Mouse (Mus musculus) right cerebral cortex, adult 2 months (tissue): Measurements from ENCODE around the gene Enox1.

Experiments used
- DNase-seq, 2 experiments: peaks; one replicate each; pipeline ENCODE4 v3.0.0; 2021 to 2022; ENCODE audit warnings: low spot score in 2 of 2

Enox1 gene

DNA sequence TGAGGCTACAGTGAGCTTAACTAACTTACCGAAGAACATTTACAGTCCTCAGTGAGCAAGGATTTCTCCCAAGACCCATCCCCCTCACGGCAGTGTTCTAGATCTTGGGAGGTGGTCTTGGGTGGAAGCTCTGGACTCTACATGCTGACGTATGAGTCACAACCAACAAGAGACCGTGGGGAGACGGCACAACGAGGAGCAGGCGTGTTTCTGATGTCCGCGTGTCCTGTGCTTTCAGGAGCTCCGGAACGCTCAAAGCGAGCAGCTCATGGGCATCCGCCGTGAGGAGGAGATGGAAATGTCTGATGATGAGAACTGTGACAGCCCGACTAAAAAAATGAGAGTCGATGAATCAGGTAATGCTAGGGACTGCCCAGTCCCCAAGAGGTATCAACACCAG is 458.6 kb downstream of the Enox1 start:
- no peak for DNase-seq

DNA sequence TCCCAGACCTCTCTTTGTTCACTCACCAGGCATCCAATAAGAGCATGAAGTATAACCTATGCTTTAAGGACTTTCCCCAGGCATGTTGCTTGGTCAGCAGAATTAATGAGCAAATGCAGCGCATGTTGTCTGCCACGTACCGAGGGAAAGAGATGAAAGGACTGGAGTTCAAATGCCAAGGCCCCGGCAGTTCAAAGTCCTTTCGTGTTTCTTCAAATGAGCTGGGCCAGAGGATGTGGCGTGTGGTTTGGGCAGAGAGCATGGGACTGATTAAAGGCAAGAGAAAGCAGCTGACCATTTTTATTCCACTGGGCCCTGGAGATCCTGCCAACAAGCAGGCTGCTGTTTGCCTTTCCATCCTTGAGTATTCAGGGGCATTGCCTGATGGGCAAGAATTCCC is 460.7 kb downstream of the Enox1 start:
- DNase-seq, result no peak

DNA sequence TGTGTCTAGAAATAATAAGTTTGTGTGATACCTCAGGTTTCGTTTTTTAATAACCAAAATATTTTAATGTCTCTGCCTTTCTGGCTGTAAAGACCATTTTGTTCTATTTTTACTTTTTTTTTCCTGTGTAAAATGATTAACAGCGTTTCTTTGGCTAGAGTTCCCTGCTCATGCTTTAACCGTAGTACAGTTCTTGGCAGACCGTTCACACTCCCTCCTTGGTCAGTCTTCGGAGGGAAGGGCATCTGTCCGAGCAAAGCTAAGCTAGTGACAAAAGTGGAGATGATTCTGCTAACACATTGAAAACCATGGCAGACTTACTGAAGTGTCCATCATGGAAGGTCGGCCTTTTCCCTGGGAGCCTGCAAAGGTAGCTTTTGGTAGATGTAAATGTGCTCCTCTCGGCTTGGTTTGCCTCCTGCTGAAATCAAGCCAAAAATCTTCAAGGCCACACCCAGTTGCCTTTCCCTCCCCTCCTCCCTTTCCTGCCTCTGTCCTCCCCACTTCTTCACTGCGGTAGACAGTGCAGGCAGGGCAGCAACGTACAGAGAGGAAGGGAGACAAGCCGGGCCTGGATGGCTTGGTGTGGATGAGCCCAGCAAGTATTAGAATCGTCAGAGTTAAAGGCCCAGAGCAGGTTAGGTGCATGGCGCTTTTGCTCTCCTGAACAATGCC is 461.7 kb downstream of the Enox1 start:
- no peak for DNase-seq

DNA sequence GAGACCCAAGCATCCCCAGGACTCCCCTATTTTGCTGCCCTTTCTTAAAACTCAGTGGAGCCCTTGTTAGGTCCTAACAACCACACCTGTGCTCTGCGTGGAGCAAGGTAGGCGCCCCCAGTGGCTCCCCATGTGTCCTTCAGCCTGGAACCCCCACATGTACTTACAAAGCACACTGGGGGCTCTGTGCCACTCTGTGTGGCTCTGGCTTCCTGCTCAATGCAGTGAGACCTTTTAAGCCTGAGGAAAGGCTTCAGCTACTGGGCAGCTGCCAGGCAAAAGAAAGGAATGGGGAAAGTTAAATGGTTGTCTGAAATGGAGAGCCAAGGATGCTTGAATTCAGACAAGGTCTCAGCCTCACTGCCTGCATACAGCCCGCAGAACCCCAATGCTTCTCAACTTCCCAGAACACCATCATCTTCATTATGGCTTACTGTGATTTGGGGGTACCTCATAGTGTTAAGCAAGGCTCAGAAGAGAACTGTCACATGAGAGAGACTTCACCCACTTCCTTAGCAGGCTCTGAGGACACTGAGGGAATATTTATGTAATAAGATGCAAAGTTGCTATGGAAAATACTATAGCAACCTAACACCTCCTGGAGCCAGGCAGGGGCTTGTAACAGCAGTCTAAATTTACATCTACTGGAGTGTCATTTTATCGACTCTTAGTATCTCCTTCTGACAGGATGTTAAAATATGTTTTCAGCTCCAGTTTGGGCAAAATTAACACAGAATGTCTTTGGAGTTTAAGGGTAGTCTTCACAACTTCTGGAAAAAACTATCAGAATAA is 465.1 kb downstream of the Enox1 start:
- peak in 1 of 2 experiments; percentile 44 for DNase-seq

DNA sequence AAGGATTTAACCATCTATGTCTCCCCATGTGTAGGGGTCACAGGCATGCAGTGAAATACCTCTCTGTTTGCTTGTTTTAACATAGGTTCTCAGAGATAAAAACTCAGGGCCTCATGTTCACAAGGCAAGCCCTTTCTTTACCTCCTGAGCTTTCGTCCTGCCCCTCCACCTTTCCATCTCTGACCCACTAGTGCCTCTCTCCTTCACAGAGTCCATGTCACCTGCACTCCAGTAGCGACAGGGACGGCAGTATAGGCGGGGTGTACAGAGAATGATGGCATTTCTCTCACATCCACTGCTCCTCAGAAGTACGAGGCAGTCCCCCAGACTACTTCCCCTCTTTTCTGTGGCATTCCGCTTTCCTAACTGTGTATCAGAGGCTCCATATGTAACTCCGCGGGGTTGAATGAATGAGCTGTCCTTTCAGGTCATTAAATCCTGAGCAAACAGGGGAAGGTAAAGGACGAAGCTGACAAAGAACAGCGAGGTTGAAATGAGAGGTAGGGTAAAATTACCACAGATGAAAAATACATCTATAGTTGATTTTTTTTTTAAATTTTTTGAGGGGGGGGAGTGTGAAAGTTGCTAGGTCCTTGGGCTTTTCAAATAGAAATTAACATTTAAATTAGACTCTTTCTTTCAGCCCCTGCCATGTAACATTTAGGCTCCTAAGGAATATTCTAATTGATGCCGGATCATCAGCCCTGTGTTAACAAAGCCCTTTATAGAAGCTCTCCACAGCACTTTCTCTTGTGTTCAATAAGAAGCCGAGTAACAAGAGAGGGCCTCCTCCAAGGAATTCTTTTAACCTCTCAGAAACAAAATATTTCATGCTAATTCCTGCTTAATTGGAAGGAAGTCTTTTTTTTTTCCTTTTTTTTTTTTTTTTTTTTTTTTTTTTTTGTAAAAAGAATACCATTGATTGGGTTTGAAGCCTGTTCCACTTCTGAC is 470.3 kb downstream of the Enox1 start:
- DNase-seq, result no peak

DNA sequence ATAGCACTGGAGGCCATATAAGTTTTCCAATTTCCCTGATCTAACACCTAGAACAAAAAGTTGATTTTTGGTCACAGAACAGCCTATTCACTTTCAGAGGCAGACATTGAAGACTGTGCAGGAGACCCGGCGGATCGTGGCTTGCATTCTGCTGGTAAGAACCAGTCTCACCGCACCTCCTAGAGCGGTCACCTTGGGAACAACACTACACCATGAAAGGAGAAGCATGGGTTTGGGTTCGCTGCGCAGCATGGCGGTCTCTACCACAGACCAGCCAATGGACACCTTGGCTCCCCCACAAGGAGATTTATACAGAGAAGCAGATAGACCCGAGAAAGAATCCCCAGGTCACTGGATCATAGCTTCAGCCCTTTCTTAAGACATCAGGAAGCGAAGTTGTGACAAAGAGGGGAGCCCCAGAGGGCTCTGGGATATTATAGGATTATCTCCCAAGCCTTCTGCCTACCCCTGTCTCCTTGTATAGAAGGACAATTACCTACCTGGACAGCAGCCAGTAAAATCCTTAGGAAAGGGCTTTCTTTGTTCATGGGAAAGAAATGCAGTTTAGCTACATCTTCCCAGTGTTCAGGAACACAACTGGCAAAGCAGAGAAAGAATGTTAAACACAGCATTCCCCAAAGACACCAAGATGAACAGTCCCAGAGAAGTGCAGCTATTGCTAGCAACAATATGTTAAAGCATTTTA is 476.1 kb downstream of the Enox1 start:
- no peak for DNase-seq

DNA sequence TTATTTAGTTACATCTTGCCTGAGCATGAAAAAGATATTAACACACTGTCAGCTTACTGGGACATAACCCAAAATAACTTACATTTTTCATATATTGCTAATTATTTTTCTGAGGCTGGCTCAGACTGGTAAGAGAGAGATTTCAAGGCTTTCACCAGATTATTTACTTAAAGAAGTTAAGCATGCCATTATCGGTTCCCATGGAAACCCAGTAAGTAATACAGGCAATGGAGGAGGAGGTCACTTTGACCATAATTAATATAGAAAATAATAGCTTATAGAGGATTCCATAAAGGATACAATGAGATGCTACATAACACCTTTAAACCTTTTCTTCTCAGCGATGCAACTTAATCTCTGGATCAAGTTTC is 476.6 kb downstream of the Enox1 start:
- DNase-seq, result no peak

DNA sequence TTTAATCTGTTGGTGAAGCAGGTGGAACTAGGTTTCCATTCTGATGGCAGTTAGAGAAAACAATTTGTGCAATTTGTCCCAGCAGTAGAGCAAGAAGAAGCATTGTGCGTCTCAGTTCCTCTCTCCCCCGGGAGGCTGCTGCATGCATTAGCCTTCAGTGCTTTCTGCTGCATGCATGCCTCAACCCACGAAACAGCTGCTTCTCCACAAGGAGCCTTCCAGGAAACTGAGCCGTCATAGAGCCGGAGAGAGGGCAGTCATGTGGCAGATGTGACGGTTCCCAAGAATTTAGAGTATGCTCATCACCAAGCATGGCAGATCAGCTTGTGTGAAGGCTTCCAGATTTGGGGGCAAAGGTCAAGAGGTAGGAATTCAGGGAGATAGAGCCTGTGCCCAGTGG is 480.4 kb downstream of the Enox1 start:
- peak; percentile 61 for DNase-seq

DNA sequence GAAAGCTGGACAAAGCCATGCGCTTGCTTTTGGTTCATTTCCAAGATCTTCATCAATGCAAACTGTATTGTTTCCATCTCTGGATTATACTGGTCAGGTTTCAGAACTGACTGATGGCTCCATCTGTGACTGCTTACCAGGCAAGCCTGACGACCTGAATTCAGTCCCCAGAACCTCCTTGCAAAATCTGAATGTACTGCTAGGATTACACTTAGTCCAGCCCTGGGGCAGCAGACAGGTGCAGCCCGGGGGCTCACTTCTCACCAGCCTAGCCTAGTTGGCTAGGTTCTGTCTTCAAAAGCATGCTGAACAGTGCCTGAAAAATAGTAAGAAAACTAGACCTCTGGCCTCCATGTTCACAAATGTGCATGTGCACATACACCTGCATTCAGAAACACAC is 481.6 kb downstream of the Enox1 start:
- DNase-seq, result no peak

DNA sequence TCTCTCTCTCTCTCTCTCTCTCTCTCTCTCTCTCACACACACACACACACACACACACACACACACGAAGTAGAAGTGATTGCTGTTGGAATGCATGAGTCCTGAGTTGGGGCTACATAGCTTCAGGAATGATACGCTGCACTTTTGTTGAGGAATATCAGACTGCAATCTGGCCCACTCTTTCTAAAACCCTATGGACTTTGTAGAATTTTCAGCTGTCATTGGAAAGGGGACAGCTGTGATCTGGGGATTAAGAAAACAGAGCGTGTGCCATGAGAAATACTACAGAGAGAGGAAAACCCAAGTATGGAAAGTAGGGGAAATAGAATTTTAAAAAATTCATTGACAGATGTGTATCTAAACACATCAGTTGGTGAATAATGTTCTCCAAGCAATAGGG is 482.1 kb downstream of the Enox1 start:
- no peak for DNase-seq

DNA sequence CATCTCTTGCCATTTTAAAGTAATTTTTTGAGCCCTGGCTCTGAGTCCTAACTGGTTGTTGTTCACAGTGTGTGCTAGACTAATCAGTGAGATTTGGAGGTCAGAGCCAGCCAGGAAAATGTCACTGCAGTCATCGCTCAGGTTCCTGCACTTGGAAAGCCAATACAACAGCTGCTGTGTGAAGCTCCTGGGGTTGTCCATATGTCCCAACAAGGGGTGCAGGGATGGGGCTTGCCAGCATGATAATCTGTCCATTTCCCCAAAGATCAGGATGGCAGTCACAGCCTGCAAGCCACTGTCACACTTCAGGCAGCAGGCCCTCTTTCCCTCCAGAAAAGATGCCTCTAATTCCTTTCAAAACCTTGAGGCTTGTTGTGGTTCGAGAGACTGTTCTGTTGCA is 483.0 kb downstream of the Enox1 start:
- no peak for DNase-seq

DNA sequence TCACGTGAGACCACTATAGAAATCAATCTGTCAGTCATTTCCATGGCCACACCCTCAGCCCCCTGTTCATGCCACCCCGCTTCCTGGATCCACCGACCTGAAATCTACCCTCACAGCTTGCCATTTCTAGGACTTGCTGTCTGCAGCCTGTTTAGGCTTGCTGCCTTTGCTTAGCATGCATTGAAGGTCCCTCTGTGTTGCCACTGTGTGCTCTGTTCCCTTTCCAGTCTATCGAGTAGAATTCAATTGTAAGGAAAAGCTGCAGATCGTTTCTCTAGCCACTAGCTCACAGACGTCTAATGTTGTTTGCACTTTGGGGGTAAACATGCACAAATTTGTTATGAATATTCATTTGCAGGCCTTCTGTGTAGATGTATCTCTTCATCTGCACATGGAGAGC is 485.8 kb downstream of the Enox1 start:
- no peak for DNase-seq

DNA sequence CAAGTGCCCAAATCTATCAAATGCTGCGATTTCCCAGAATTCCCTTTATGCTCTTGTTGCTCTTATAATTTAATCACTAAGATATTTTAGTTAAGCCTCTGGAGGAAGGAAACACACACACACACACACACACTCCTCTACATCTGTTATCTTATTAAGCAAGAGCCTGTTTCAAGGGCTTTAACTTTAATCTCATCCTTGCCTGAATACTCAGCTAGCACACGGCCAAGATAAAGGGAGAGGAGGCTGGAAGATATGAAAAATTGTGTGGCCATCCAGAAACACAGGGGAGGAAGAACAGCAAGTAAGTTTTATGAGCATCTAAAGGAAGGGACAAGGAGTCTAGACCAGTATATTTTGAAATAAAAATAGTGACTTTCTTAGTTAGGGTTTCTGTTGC is 489.6 kb downstream of the Enox1 start:
- no peak for DNase-seq

DNA sequence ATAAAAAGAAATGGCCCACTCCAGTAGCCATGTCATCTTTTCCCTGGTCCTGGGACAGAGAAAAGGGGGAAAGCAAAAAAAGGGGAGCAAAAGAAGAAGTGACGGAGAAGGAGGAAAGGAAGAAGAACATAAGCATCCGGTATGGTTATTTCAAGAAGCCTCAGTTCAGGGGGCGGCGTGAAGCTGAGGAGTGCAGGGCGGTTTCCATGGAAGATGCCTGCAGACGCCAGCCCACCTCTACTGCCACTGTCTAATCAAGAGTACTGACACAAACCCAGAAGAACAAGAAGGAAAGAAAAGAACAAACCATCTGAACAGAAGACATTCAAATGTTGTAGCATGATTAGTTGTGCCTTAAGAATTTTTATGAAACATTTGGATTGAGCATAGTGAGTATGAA is 490.5 kb downstream of the Enox1 start:
- peak; percentile 30 to 50 for DNase-seq

DNA sequence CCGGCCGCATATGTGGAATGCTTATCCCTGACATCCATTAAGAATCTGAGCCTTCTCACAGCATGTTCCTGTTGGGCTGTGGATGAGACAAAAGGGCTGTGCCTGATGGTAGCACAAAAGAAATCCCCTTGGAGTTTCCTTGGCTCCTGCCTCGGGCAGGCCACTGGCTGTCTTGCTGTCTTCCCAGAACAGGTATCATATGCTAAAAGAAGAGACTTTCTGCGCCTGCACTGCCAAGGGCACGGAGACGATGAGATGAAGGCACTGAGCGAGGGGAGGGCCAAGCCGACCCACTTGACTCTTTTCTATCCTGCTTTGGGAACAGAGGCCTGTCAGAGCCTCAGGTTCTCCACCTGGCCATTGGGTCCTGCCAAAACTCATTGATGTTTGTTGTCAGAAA is 491.7 kb downstream of the Enox1 start:
- no peak for DNase-seq

DNA sequence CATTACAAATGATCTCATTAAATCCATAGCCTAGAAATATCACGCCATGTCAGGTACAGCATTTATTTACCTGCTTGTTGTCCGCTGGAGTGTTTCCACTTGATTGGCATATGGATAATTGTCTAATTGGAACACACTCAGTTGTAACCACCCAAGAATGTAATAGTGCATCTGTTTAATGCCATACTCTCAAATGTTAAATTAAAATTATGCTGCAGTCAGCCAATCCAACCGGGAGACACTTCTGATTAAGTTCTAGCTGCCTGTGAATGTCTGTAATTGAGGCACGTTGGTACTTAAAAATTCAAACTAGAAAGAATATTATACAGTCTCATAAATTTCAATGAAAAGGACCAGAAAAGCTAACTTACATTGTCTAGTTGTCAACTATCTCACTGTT is 502.2 kb downstream of the Enox1 start:
- DNase-seq, result no peak

DNA sequence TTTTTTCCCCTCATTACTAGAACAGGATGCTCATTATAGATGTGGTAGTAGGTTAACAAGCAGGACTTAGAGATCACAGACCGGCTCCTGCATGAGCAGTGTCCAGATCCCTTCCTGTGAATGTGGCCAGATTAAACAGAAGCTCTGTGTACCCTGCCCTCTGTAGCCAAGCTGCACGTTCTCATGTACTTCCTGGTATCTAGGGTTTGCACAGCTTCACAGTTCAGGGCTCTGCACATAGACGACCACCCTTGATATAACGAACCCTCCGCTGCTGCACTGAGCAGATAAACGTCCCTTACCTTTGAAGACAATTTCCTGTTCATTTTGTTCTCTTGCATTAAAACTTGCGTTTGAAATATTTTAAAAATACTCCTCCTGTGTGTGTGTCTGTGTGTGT is 505.7 kb downstream of the Enox1 start:
- no peak for DNase-seq

DNA sequence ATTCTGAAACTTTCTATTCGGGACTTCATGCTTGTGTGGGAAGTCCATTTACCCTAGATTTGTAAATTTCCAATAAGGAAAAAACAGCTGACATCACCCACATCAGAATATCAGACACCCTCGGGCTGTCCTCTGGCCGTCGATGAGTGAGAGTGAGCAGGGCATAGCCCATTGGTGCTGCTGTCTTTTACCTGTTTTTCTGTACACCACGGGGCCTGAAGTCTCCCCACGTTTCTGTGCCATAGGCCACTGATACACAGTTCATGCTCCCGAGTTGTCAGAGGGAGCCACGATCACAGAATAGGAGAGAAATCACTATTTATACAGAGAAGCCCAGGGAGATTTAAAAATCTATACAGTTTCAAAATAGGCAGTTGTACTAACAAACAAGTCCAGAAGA is 506.4 kb downstream of the Enox1 start:
- no peak for DNase-seq

DNA sequence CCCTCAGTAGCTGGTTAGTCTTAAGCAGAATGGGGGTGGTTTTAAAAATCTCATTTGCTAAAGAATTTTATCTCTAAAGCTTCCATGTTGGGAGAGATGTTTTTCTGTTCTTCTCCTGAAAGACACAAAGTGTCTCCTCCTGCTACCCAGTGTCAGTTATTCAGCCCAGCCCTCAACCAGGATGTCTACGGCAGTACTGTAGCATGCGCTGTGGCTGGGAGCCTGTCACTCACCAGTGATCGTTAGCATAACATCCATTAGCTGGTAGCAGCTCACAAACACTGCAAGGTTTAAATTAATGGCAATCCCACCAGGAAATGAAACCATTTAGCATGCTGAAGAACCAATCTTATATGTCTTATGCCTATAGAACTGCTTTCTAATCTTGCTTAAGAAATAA is 511.5 kb downstream of the Enox1 start:
- no peak for DNase-seq

DNA sequence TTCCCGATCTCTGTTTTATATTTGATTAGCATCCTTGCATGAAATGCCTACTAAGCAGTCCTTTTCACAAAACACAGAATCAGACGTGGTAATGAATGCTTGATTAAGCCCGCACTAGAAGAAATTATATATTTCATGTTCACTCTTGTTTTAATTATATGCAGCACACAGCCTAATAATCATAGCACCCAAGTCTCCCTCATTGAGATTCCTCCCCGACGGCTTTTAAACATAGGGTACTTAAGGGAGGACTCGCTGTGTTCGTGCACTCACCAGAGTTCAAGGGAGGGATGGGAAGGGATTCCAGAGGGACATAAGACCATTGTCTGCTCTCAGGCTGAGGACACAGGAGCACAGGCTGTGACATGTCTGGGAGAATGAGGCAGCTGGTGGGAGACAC is 512.9 kb downstream of the Enox1 start:
- no peak for DNase-seq

DNA sequence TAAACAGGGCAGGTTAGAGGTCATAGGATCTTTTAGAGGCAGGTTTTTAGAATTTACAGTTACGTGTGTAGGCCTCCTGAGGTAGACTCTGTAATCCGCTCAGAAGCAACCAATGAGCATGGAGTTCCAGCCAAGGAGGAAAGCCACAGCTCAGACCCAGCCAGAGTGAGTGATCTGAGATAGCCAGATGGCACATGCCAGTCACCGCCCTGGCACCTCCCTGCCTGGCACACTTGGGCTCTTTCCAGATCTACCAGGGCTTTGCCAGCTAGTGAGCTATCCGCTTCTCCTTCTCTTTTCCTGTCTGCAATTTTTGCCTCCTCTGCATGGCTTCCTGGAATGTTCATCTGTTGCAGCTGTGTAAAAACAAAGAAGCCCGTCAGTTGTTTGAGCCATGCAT is 514.4 kb downstream of the Enox1 start:
- peak in 1 of 2 experiments; percentile 31 for DNase-seq

DNA sequence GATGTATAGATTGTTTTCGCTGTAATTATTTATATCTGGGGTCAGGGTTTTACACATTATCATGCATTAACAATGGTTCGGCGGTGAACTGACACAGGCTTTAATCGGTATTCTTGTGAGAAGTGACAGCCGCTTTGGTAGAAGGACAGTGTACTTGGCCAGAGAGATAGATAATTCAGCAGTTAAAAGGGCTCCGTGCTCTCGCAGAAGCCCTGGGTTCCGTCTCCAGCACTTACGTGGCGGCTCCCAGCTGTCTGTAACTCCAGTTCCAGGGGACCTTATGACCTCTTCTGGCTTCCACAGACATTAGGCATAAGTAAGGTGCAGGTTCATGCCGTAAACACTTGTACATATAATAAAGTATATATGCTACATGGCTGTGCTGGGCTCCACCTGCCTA is 515.4 kb downstream of the Enox1 start:
- DNase-seq, result no peak
